Mouse (Mus musculus) retina, adult 2 months (tissue): ENCODE results near the gene Dock9.
A peak's percentile ranks its signal among the peaks of the same experiment; 100 is the strongest.
"Not testable (repeated sequence)": the region's sequence is repeated elsewhere in the genome, so short reads cannot be mapped to it uniquely, and the experiment has no call there.

Experiments
- DNase-seq: peaks from one replicate; pipeline ENCODE4 v3.0.0-alpha.2; 2012; ENCODE audit warnings: low read depth, low spot score

Gene Dock9

DNA sequence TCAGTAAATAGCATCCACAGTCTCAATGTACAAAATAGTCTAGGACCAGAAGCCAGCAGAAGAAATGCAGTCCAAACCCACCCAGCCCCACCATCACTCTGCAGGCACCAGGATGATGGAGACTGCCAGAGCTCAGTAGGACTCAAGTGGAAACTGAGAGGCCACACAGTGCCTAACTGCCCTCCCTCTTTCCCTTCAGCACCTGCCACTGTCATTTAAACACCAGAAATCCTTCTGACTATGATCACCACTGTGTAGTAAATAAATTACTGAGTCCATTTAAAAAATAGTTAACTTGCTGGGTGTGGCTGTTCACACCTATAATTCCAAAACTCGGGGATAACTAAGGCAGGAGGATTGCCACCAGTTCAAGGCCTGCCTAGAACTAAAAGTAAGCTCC lies 97.6 kb downstream of the Dock9 start:
- DNase-seq, result no peak

DNA sequence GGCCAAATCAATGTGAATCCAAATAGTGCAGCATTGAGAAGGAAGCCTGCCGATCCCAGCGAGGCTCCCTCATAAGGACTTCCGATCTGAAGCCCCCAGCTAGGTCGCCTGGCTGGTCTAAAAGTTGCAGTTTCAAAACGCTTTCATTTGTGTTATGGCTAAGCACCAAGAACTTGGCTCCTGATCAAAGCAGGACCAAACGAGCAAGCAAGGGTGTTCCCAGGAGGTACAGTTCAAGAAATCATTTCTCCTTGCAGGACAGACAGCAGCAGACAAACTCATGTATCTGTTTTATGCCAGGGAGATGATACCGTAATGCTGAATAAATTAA lies 99.1 kb downstream of the Dock9 start:
- DNase-seq, result no peak

DNA sequence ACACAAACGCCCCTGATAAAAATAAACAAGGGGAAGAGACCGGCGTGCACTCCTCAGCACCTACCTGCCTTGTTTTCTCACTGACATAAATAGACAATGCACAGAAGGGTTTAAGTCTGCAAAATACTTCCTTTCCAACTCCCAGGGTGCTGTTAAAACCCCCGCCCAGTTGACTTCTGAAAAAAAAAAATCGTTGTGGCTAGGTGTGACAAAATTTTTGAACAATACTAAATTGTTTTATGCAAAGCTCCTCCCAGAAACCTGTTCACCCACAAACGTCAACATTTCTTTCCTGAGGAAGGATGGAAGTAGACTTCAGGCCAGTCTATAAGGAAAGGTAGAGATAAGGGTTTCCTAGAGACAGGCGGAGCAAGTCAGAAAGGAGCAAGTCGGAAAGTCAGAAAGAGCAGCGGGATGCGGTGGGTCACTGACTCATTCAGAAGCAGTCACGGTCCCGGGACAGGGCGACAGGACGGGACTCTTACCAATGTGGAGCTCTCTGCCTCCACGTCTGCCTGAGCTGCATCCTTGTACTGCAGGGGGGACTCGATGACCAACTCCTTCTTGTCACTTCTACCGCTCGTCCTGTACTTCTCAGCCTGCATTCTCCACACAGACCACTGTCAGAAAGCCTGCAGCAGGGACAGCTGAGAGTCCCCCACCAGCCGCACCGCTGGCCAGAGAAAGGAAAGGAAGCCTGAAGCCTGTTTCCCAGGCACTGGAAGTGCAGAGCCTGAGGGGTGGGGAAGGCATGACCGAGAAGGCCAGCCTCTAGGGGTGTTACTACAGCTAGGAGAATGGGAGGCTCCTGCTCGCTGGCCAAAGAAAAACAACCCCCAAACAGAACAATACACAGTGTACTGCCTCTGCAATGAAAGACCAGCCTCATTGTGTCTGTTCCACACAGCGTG lies 99.7 kb downstream of the Dock9 start:
- DNase-seq, result no peak

DNA sequence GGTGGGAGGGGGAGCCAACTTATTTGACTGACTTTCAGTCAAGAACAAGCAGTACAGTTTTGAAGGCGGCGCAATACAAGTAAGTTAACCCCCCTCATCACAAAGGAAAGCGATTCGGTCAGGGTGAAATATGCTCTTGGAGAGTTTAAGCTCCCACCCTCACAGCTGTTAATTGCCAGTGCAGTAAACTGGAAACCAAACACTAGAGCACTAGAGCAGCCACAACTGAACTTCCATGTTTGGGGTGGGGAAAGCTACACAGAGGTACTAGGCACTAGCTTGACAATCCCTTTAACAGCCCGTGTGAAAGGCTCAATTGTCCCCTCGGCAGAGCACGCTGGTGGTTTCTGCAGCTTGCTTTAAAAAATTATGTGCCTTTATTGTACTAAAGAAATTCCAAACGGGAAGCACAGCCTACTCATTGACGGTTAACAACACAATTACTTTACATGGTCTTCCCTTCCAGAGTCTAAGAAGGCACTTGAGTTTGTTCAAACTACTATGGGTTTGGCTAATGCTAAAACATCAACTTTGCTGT lies 100.4 kb downstream of the Dock9 start:
- DNase-seq, result no peak

DNA sequence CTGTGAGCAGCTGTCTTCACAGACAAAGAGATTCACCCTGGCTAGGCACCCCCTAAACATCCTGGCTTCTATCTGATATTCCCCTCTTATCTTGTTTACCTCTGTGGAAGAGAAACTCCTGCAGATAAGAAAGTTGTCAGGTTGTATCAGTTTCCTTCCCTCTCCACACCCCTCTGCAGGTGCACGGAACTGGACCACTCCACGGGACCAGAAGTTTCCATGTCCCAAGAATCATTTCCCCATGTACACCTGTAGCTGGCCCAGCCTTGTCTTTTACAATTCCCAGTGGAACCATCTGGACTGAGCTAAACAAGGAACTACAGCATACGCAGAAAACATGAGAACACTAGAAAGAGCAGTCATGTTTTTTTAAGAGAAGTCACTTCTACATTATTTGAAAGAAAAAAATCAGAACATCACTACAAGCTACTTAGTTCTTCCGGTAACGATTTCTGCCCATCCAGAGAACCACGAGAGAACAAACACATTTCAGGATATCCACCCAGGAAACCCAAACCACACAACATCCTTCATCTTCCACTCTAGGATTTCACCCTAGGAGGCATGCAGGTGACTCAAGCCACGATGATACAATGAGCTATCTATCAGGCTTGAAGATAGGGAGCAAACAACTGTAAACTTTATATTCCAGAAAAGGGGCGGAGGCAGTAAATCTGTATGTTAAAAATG lies 101.1 kb downstream of the Dock9 start:
- no peak for DNase-seq

DNA sequence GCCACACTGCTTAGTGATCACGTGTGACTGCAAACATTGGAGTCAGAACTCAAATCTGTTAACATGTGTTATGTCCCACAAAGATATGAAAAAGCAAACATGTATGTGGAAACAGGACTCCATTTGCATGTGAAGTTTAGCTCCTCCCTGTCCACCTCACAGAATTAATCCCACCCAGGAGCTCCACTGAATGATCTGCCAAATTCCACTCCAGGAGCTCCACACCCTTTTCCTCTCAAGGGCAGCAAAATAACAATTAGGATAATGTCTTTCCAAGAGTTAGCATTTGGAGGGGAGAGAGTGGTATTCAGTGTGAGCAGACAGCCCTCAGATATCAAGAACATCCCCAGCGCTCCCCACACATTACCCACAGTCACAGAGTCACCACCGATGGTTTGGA lies 102.9 kb downstream of the Dock9 start:
- no peak for DNase-seq

DNA sequence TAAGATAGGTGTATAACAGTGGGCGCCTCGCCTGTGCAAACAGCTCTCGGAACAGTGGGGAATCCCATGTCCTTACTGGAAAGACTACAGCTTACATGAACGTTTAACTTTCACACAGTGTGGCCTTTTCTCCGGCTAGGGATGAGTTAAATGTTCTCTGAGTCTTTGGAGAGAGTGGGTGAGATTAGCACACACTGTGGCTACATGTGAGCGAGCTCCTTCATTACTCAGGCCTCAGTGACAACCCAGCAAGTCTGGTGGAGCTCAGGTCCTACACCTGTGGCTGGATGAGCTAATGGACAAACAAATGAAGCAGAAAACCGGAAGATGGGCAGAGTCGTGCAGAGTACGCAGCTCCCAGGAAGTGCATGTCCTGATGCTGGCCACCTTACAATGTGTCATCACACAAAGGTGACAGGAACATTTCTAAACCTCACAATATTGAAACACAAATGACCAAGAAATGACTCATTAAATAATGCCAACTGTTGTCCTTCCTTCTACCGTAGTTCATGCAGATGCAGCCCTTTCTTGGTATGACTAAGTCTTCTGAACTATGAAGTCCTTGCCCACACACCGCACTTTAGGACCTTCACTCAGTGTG lies 103.5 kb downstream of the Dock9 start:
- DNase-seq, result no peak

DNA sequence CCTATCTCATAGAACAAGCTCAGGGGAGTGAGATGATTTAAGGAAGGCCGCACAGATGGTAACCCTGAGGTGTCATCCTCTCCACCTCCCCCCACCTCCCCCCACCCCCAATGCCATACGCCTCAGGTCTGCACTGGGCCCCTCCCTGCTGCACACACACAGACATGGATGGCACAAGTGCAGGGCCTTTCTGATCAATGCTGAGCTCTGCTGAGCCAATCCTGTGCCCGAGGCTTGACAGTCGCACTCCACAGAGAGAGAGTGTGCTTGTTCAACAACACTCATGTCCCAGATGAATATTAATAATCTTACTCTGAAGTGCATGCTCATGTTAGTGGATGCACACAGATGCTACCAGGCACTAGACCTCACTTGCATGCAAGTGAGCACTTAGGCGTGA lies 108.0 kb downstream of the Dock9 start:
- not testable (repeated sequence) for DNase-seq

DNA sequence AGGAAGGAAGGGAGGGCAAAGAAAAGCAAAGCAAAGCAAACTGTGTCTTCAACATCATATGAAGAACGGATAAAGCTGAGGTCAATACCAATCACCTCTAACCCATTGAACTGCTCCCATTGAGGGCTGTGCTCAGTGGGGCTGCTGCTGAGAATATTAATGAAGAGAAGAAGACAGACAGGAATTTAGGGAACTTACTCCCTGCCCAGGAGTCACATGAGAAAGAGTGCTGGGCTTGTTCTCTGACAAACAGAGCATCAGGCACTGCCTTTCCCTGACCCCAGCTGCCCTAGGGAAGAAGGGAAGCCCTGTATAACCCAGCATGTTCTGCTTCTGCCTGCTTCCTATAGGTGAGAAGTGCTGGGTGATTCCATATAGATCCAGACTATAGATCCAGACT lies 109.5 kb downstream of the Dock9 start:
- DNase-seq, result no peak

DNA sequence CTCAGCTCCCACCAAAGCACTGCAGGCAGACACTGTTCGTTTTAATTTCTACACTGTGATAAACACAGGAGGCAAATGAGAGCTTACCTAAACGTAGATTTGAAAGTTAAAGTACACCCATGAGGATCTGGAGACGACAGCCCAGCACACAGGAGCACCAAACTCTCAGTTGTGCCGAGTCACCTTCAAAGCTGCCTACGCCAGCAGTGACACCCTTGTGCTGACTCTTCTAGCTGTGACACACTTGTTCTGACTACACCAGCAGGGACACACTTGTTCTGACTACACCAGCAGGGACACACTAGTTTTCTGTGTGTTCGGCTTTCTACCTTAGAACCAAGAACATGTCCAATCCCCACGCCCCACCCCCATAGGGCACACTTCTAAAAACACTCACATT lies 110.4 kb downstream of the Dock9 start:
- no peak for DNase-seq

DNA sequence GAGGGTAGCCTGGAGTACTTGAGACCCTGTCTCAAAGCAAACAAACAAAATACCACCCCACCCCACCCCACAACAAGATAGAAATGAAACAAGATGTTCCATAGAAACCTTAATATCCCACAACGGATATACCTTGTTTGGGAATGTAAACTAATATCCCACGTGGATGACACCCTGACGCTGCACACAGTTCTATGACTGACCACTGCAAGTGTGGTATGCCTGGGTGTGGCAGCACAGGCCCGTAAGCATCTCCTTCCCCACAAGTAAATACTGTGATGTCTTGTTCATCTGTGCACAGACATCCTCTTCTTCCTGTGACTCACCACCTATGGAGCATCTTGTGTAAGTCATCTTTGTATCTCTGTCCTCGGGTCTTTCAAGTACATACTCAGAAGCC lies 118.7 kb downstream of the Dock9 start:
- DNase-seq, result no peak

DNA sequence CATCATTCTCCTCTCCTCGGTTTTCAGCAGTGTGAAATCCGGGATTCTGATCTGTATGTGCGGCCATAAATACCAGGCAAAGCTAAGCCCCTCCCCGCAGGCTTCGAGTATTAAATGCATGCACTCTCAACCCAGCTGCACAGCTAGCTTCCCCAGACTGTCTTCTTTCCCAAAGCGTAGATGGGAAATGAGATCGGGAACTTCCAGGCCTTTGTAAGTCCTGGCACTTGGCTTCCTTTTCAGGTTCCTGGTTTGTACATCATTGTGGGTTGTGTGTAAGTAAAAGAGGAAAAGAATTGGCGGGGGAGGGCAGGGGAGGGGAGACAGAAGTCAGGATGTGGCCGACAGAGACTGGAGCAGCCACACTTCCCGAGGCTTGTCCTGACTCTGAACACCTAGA lies 119.2 kb downstream of the Dock9 start:
- no peak for DNase-seq

DNA sequence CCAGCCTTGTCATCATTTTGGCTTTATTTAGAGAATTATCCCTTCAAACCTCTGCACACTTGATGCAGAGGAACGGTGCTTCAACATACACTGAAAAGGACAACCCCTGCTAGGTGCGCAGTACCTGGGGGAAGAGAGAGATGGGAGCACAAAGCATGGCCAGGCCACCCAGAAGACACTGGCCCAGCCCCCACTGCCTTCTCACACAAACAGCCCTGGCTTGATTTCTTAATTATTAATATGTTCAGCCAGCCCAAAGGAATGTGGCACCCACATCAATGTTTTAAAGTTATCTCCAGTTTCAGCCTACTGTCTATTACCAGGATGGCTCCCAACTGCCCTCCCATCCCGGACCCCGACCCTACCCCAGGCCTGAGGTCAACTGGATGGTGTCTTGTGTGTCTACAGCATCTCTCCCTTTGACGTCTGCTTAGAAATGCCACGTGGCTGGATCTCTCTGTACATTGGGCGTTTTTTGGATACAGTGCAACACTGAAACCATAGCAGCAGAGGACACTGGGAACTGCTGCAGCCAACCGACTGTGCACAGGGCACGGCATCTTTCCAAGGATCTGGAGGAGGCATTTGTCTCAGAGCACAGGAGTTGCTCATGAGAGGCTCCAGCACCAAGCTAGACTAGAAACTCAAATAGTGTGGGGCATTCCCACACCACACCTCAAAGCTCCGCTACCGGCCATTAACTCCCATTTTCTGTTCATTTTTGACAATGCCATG lies 120.9 kb downstream of the Dock9 start:
- DNase-seq, result no peak

DNA sequence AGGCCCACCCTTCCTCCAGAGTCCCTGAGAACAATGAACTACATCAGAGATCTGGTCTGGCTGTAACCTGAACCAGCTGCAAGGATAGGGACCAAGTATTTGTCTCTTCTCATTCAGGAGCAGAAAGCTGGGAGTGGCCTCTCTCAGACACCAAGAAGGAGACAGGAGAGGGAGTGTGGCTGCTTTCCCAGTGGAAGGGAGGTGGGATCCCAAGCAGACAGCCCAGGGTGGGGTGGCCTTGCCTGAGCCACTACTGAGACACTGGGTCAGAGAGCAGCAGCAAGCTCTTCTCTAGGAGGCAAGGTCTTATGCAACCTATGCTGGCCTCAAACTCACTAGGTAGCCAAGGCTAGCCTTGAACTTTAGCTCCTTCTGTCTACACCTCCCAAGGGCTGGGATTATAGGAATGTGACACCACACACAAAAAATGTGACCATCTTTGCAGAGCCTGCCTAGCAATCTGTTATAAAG lies 121.5 kb downstream of the Dock9 start:
- no peak for DNase-seq

DNA sequence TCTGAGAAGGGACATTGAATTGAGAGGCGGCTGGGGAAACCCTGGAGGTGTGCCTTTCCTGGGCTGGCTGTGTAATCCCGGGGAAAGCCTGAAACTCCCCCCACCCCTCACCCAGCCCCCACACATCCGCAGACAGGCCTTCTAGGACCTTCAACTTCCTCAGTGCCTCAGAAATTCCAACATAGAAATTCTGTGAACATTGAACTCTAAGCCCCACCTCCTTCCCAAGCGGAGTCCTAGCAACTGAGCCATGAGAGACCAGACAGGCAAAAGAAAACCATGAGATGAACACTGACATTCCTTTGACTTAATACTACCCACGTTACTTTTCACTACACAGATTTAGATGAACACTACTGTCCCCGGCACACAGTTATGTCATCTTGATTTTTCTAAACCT lies 122.1 kb downstream of the Dock9 start:
- no peak for DNase-seq

DNA sequence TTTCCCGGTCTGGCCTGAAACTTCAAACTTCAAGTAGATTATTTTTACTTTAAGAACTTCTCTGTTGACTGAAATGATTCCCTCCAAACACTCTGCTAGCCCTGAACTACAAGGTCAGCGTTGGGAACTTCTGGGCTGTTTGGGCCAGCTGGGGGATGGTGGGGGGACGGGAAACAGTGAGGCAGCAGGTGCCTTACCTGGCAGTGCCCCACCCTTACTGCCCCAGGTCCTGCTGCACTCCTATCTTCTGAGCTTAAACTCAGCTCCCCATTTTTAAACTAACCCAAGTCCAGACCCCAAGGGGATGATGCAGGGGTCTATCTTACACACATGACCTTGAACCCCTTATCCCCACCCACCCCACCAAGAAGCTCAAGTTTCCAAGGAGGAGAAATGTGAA lies 122.5 kb downstream of the Dock9 start:
- no peak for DNase-seq

DNA sequence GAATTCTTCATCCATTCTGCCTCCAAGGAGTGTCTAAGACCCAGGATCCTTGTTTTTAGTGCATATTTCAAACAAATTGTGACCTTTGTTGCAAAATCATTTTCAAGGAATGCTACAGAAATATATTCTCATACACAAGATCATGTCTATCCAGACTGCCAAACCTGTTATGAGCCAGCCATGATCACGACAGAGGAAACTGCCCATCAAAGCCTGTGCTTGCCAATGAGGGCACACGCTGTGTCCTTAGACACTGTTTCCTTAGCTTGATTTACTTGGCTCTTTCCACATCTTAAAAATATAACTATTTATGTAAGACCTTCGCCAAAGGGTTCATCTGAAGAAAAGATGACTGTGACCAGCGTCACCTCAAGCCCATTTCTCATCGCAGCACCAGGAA lies 127.6 kb downstream of the Dock9 start:
- no peak for DNase-seq

DNA sequence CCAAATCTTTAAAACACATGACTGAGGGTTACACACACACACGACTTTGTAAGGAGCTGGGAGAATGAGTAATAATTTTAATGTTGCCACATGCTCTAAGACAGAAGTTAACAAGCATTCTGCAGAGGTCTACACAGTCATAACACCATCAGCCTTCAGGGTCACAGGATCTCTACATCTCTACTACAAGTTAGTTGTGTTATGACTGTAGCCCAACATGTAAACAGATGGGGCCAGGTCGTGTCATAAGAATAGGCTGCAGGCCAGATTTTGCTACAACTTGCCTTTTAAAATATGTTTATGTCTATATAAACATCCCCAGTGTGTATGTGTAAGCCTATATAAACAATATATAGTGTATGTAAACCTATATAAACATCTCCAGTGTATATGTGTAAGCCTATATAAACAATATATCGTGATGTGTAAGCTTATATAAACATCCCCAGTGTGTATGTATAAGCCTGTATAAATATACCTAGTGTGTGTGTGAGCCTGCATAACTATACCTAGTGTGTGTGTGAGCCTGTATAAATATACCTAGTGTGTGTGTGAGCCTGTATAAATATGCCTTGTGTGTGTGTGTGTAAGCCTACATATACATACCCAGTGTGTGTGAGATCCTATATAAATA lies 130.9 kb downstream of the Dock9 start:
- no peak for DNase-seq

DNA sequence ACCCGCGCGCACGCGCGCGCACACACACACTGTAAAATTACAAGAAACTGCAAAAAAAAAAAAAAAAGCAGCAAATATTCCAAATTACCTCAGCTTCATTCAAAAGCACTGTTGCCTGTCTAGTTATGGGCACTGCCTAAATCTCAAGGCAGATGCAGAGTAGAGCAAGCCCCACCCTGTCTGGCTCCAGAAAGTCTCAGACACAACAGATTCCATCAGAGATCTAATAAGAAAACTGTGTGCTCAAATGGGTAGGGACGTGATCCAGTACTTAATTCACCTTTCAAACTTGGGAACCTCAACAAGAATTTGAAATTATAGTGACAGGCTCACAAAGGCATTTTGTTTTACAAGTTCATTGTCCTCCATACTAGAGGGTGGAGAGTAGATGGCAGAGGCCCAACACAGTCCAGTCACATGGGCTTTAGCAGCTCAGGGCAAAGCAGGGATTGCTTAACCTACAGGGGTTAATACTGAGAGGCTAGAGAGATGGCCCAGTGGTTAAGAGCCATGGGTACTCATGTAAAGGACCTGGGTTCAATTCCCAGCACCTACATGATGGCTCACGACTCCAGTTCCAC lies 131.9 kb downstream of the Dock9 start:
- DNase-seq, result no peak

DNA sequence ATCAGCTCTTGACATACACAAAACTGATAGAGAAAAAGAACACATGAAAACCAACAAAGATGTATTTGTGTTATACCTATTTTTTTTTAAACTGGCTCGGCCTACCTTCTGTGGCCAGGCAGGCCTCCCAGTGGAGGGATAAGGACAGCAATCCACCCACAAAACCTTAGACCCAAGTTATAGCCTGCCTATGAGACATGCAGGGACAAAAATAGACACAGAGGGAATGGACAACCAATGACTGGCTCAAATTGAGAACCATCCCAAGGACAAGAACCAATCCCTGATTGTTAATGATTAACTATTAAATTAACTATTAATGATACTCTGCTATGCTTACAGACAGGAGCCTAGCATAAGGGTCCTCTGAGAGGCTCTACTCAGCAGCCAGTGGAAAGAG lies 133.7 kb downstream of the Dock9 start:
- DNase-seq, result no peak

DNA sequence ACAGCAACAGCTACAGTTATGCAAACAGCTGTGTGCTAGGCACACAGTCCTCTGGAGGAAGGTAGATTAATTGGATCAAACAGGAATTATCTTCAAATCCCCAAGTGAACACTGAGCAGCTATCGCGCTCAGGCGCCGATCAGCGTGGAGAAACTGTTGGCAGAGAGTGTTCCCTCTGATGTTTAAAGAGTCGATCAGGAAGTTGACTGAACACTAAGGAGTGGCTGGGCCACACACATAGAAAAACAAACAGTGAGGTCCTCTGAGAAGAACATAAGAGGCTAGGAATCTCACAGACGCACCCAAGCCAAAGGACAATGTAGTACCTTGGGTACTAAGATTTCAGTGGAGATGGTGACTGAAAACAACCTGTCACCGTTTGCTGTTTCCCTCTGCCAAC lies 136.7 kb downstream of the Dock9 start:
- DNase-seq, result peak; percentile 22
